ENCODE assay signal across 26 mouse cellular contexts in genomic region chr6:102363291-102363832, GRCm38 (mm10).
DNase-seq lines count a peak whose midpoint lies in the region; ATAC-seq lines count a peak whose summit lies in the region.
"Had no signal": no experiment of that assay in that cellular context is flagged by ENCODE, and none has a peak within 500 bp of the region (broad histone marks: within the 10 kb centered on the region; RNA-seq: fewer than 3 reads in every experiment).

No protein-coding gene starts in this region.

- no peaks in the 10 kb centered on the region for H3K36me3 ChIP-seq in forebrain, embryonic 14.5 days (ENCODE audit: control insufficient read depth, insufficient read depth, low read length)
- no peaks in the 10 kb centered on the region for H3K36me3 ChIP-seq in forebrain, embryonic 12.5 days (replicated peaks)
- no peaks in the 10 kb centered on the region for H3K36me3 ChIP-seq in heart, embryonic 15.5 days
- H3K36me3 ChIP-seq: G1E; hindbrain, embryonic 13.5 days; intestine, embryonic 15.5 days; limb, embryonic 12.5 days; liver, embryonic 12.5 days; midbrain, embryonic 10.5 days had no signal

- H3K27ac ChIP-seq in forebrain, embryonic 14.5 days (ENCODE audit: low read depth, low read length) = no peak overlapping the region
- H3K27ac ChIP-seq in forebrain, embryonic 12.5 days = no peak overlapping the region
- H3K27ac ChIP-seq in heart, embryonic 15.5 days = peak overlapping the region; percentile 58; the same call in 1 of the 2 replicates
- H3K27ac ChIP-seq: gastrocnemius, adult 2 months; hindbrain, embryonic 13.5 days; intestine, embryonic 15.5 days; limb, embryonic 12.5 days; liver, embryonic 12.5 days; midbrain, embryonic 10.5 days had no signal

- H3K9me3 ChIP-seq in forebrain, embryonic 14.5 days (replicated peaks; ENCODE audit: control insufficient read depth, low read length) = no peaks in the 10 kb centered on the region
- no peaks in the 10 kb centered on the region for H3K9me3 ChIP-seq in forebrain, embryonic 12.5 days
- H3K9me3 ChIP-seq in heart, embryonic 15.5 days (replicated peaks) = no peaks in the 10 kb centered on the region
- H3K9me3 ChIP-seq: G1E; hindbrain, embryonic 13.5 days; intestine, embryonic 15.5 days; limb, embryonic 12.5 days; liver, embryonic 12.5 days; midbrain, embryonic 10.5 days had no signal

- WGBS in forebrain, embryonic 14.5 days = 80% methylated on average over 3 of the region's 3 CpGs
- WGBS in forebrain, embryonic 12.5 days = 89% methylated on average over 3 of the region's 3 CpGs
- 85% methylated on average over 3 of the region's 3 CpGs for WGBS in heart, embryonic 15.5 days

- DNase-seq in forebrain, embryonic 14.5 days (ENCODE audit: low spot score) = peak; percentile 14
- no peak for DNase-seq in heart, adult 9 months (ENCODE audit: low spot score in 2 of 2)
- peak; percentile 62 for DNase-seq in brain, adult 2 months (ENCODE audit: low read depth, low spot score)
- DNase-seq in layer of hippocampus, adult 8-10 months (ENCODE audit: low spot score in 2 of 2) = peak; percentile 21 to 40
- no peak for DNase-seq in neural tube, embryonic 10.5 days (ENCODE audit: extremely low spot score, low spot score)
- DNase-seq in embryo, embryonic 9.5 days (ENCODE audit: extremely low spot score) = no peak
- DNase-seq: adrenal gland, adult 8-10 months; cerebellum, adult 9-10 months; gastrocnemius, adult 2 months; heart, postnatal 14 days; kidney, adult 8-10 months; kidney, postnatal 10 days; lung, adult 18-20 months; lung, postnatal 10 days; thymus, adult 2 months; thymus, postnatal 4 days had no signal

- no peak for ATAC-seq in forebrain, embryonic 14.5 days
- no peak for ATAC-seq in forebrain, embryonic 12.5 days (ENCODE audit: low FRiP score)
- no peak for ATAC-seq in heart, embryonic 15.5 days (replicated peaks; ENCODE audit: insufficient number of reproducible peaks, insufficient read depth, low FRiP score, low read depth)
- ATAC-seq: intestine, embryonic 15.5 days; liver, embryonic 12.5 days had no signal

- H3K4me1 ChIP-seq in forebrain, embryonic 14.5 days (ENCODE audit: control insufficient read depth, insufficient read depth, low read length) = no peaks in the 10 kb centered on the region
- H3K4me1 ChIP-seq in forebrain, embryonic 12.5 days = no peaks in the 10 kb centered on the region
- 0 out of 2 replicates have a peak, but pooled peaks cover 3% of the 10 kb centered on the region for H3K4me1 ChIP-seq in heart, embryonic 15.5 days (replicated peaks)
- H3K4me1 ChIP-seq: hindbrain, embryonic 13.5 days; intestine, embryonic 15.5 days; limb, embryonic 12.5 days; liver, embryonic 12.5 days; midbrain, embryonic 10.5 days had no signal

- no peaks in the 10 kb centered on the region for H3K27me3 ChIP-seq in forebrain, embryonic 14.5 days (replicated peaks; ENCODE audit: control insufficient read depth, insufficient read depth, low read length)
- H3K27me3 ChIP-seq in forebrain, embryonic 12.5 days = no peaks in the 10 kb centered on the region
- H3K27me3 ChIP-seq in heart, embryonic 15.5 days = no peaks in the 10 kb centered on the region
- H3K27me3 ChIP-seq: CH12.LX; hindbrain, embryonic 13.5 days; intestine, embryonic 15.5 days; limb, embryonic 12.5 days; liver, embryonic 12.5 days had no signal

- H3K4me3 ChIP-seq in forebrain, embryonic 14.5 days (ENCODE audit: low read depth, low read length) = no peak overlapping the region
- no peak overlapping the region for H3K4me3 ChIP-seq in forebrain, embryonic 12.5 days (replicated peaks)
- H3K4me3 ChIP-seq in heart, embryonic 15.5 days = no peak overlapping the region
- H3K4me3 ChIP-seq: gastrocnemius, adult 2 months; hindbrain, embryonic 13.5 days; intestine, embryonic 15.5 days; limb, embryonic 12.5 days; liver, embryonic 12.5 days; midbrain, embryonic 10.5 days had no signal

- no peak overlapping the region for H3K4me2 ChIP-seq in forebrain, embryonic 14.5 days (ENCODE audit: low read length)
- no peak overlapping the region for H3K4me2 ChIP-seq in forebrain, embryonic 12.5 days
- no peak overlapping the region for H3K4me2 ChIP-seq in heart, embryonic 15.5 days
- H3K4me2 ChIP-seq: heart, embryonic 11.5 days; hindbrain, embryonic 13.5 days; intestine, embryonic 15.5 days; limb, embryonic 12.5 days; liver, embryonic 12.5 days had no signal

- no peak overlapping the region for H3K9ac ChIP-seq in forebrain, embryonic 14.5 days (ENCODE audit: low read length)
- no peak overlapping the region for H3K9ac ChIP-seq in forebrain, embryonic 12.5 days
- no peak overlapping the region for H3K9ac ChIP-seq in heart, embryonic 15.5 days
- H3K9ac ChIP-seq: hindbrain, embryonic 13.5 days; intestine, embryonic 15.5 days; limb, embryonic 12.5 days; liver, embryonic 12.5 days had no signal

Comparison
In these comparisons a context has a peak if more than half of its experiments do, and no peak if none do; other contexts are left out.
1. DNase-seq: peak in forebrain, embryonic 14.5 days (single experiment), brain, adult 2 months (single experiment) and layer of hippocampus, adult 8-10 months (2 of 2); none in heart, adult 9 months (0 of 2), neural tube, embryonic 10.5 days (single experiment) and embryo, embryonic 9.5 days (single experiment).